Mouse (Mus musculus) limb, embryonic 11.5 days (tissue): ENCODE data around the gene Spdye4b. TPM values are rescaled to one million over a fixed set of nuclear protein-coding genes. Genes with fewer than 3 reads are reported as not detected.

Source experiments
- microRNA-seq: library from miRNA; unstranded; fragments of <30 nt; microRNA quantifications from one replicate; pipeline ENCODE4, GENCODE M21; 2016
- polyA plus RNA-seq: library from polyadenylated mRNA; unstranded; fragments of >200 nt; fragmentation: Nextera tagmentation; extraction: Ambion mirVana; gene quantifications from 2 replicates; pipeline ENCODE4 v1.2.1, GENCODE M21; 2014

Gene Spdye4b
- polyA plus RNA-seq, 1 experiment from 2014 or later, result not detected

Small RNAs within 50 kb of the gene (microRNA-seq; reads per million reads assigned to microRNA genes)
- not detected for gene Gm44405

Other genes starting within 250 kb of the Spdye4b start
- gene Fscn1, start 220.7 kb upstream of the Spdye4b start, polyA plus RNA-seq, result 678 and 708 TPM in 2 replicates
- 36.6 and 37.7 TPM in 2 replicates for gene Rnf216, start 68.0 kb upstream of the Spdye4b start, polyA plus RNA-seq
- gene Olfr718-ps1, start 33.4 kb upstream of the Spdye4b start, polyA plus RNA-seq, result not detected in 2 replicates
- gene Rbak, start 242 bp upstream of the Spdye4b start, polyA plus RNA-seq, result 13.3 and 15.6 TPM in 2 replicates
- not detected in 2 replicates for gene Spdye4a, start 45.9 kb downstream of the Spdye4b start, polyA plus RNA-seq
- gene Zfp12, start 54.1 kb downstream of the Spdye4b start, polyA plus RNA-seq, result 20.8 and 23.3 TPM in 2 replicates
- 2.0 and 3.4 TPM in 2 replicates for gene Zfp316, start 89.0 kb downstream of the Spdye4b start, polyA plus RNA-seq
- gene Zfp853, start 112.6 kb downstream of the Spdye4b start, polyA plus RNA-seq, result 0.08 TPM in 1 of 2 replicates, not detected in the other
- 52.5 and 53.4 TPM in 2 replicates for gene E130309D02Rik, start 134.3 kb downstream of the Spdye4b start, polyA plus RNA-seq
- 74.1 and 75.1 TPM in 2 replicates for gene Zdhhc4, start 148.2 kb downstream of the Spdye4b start, polyA plus RNA-seq
- 0.31 and 0.88 TPM in 2 replicates for gene Grid2ip, start 176.3 kb downstream of the Spdye4b start, polyA plus RNA-seq
- 265 and 281 TPM in 2 replicates for gene Kdelr2, start 222.8 kb downstream of the Spdye4b start, polyA plus RNA-seq